Mouse (Mus musculus) right cerebral cortex, adult 18-20 months (tissue): ENCODE measurements around the gene Wsb1.

Experiments
- DNase-seq: peaks from one replicate; pipeline ENCODE4 v3.0.0; 2022; ENCODE audit warnings: mixed read lengths

Gene Wsb1

DNA sequence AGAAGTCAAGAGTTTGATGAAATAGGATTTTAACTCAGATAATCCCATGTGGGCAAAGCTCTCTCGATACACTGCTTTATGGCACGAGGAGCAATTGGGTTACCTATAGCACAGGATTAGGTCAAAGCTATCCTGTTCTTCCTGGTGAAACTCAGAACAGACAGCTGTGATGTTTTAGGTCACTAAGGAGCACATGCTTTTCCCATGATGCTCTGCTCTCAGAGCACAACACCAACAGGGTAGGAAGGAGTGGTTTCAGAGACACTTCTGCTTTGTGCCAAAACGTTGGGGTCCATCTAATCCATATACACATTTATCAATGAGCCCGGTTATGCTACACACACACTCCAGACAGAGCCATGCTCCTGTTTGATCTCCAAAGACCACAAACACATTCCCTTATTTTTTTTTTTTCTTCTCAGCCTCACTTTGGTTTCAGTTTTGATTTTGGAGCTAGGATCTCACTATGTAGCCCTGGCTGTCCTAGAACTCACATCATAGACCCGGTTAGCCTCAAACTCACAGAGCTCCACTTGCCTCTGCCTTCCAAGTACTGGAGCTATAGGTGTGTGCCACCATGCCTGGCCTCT is 44.5 kb downstream of the Wsb1 start:
- no peak for DNase-seq

DNA sequence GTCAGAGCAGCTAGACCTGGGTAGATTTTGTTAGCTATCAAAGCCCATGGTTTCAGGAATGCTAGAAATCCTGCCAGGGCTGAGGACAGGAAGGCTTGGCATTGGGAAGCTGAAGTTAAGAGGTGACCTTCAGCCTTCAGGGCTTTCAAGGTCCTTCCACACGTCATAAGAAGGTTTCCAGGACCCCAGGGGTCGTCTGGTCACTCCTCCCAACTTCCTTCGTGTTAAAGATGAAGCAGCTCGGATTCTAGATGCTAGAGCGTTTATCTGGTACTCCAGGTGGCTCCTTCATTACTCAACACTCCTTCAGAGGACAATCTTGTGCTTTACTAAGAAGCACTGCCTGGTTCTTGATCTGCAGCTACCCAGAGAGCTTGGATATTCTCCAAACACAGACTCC is 45.4 kb downstream of the Wsb1 start:
- DNase-seq = no peak

DNA sequence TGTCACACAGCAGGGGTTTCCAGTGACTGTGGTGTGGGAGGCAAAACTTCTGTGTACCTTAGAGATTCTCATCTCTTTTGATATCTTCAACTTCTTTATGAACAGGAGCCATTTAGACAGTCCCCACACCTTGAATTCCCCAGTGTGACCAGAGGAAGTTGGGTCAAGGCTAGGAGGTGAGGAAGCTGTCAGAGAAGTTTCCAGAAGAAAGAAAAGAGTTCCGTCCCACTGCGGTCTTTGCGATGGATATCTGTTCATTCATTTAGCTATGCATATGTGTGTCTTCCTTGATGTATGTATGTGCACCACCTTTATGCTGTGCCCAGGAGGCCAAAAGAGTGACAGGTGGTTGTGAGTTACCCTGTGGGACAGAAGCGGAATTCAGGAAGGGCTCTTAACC is 46.0 kb downstream of the Wsb1 start:
- no peak for DNase-seq

DNA sequence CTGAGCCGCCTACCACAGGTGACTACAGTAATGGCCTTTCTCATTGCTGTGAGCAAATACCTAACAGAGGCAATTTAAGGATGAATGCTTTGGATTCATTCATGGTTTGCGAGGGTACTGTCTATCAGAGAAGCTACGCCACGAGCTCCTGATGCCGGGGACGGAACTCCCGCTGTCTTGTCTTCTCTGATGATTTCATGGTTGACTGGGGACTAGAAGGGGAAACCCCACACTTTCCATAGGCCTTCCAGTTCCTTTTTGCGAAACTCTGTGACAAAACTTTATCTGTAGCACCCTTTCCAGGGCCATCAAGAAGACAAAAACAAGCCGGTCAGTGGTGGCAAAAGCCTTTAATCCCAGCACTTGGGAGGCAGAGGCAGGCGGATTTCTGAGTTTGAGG is 46.8 kb downstream of the Wsb1 start:
- DNase-seq = no peak

DNA sequence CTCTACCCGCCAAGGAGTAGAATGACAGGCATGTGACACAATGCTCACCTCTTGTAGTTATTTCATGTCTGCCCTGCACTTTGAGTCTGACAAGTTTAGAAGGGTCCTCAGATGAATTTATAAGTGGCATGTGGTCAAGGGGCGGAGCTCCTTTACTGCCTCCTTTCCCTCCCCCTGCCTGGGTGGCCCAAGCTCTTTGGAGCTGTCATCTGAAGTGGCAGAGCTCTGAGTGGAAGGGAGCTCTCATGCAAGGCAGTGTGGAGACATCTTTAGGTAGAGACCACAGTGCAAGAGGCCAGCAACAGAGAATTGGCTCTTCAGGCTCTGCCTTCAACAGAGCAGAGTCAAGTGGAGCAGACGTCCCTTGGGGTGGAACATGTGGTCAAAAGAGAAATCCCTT is 50.0 kb downstream of the Wsb1 start:
- DNase-seq = no peak

DNA sequence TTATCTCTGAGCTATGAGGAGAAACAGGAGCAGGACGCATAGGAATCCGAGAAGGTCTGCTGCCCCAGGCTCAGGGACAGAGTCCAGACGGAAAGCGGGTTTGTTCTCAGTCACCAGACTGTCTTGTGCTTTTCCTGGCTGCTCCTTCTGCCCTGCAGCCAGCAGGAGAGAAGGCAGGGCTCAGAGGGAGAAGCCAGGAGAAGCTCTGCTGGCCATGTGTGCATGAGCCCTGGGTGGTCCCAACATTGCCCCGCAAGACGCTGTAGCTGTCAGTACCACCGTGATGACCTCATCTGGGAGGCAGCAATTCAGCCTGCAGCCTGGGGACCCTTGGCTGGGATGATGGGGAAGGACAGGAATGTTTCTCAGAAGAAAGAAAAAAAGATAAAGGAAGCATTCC is 54.0 kb downstream of the Wsb1 start:
- no peak for DNase-seq

DNA sequence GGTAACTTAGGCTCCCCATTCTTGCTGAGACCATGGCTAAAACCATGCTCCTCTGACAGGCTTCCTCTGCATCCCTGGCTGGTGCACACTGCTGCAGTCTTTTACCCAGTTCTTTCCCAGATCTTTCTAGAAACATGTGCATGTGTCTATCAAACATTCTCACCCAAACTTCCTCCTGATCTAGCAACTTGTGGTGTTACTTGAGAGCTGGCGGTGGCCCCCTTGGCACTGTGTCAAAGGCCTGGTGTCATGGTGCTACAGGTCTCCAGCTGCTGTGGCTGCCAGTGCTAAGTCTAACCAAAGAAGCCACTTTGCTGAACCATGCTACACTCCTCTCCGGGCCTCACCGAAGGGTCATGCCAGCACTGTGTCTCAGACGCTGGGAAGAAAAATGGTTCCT is 55.9 kb downstream of the Wsb1 start:
- DNase-seq = no peak

DNA sequence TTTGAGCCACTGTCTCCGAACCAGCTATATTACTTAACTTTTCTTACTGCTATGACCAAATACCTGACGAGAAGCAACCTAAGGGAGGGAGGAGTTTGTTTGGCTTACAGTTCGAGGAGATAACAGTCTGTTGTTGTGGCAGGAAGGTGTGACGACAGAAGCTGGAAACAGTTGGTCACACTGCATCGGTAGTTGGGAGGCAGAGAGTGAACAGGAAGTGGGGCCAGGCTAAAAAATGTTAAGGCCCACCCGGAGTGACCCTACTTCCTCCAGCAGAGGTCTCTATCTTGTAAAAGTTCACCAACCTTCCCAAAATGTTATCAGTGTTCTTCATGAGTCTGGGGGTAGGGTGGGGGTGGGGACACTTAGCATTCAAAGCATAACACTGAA is 56.6 kb downstream of the Wsb1 start:
- no peak for DNase-seq

DNA sequence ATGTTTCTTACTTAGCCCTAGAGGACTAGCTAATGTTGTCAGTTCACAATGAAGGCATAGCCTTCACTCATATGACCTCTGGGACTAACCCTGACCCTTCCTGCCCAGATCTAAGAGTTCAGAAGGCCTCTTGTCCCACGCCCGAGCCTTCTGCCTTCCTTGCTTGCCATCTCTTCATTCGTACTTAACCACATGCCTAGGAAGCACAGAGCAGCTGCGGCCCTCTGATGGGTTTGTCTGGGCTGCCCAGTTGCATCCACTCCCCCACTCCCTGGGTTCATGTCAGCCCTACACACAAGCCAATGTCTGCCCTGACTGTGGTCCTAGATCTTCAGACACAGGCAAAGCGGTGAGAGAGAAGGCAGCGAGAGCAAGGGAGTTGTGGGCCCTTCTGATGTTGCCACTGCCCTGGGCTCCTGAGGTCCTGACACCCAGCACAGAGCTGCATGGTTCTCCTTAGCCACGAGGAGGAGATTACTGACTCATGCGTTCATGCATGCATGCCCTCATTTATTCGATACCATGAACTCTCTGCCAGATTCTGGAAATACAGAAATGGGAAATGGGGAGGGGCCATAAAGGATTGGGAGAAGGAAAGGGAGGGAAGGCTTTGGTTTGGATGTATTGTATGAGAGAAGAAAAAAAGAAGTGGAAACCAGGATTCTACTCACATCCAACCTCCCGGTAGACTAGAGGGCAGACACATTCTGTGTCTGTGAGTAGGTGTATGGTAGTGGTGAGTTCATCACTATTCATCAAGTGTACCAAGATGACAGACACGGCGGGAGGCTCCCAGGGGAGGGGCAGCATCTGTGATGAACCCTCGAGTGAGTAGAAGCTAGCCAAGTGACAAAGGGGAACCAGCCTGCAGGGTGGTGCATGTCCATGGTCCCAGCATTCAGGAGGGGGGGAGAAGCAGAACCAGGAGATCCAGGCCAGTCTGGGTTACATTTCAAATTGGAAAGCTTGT is 57.3 kb downstream of the Wsb1 start:
- no peak for DNase-seq

DNA sequence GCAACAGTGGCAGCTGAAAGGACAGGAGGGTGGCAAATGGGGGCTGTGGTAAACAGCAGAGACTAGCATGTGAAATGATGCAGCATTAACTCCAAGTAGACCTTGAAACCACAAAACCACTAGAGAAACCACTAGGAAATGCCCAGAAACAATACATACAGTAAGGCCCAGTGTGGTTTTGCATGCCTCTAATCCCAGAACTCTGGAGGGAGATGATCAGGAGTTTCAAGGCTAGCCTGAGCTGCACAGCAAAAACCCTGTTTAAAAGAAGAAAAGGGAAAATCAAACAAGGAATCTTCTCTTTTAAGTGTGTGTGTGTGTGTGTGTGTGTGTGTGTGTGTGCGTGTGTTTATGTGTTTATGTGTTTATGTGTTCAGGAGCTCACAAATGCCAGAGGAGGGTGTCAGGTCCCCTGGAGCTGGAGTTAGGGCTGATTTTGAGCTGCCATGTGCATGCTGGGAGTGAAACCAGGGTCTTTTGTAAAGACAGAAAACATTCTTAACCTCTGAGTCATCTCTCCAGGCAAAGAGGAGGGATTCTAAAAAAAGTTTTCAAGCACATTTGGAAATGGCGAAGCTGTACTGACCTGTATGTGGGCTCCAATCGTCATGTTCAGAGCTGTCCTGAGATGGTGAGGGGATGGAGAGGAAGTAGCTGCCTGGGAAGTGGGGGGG is 58.1 kb downstream of the Wsb1 start:
- DNase-seq = no peak

DNA sequence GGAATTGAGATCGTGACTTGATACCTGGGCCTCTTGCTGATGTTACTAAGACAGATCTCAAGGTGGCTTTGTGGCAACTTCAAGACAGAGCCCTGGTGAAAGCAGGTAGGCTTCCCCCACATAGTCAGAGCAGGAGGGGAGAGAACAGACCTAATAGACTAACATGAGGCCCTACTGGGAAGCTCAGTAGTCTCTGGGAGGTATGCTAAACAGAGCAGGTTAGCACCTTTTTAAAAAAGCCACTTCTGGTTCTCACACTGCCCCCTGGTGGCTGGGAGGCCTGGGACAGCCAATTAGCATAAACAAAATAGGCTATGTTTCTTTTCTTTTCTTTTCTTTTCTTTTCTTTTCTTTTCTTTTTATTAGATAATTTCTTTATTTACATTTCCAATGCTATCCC is 62.3 kb downstream of the Wsb1 start:
- DNase-seq = no peak

DNA sequence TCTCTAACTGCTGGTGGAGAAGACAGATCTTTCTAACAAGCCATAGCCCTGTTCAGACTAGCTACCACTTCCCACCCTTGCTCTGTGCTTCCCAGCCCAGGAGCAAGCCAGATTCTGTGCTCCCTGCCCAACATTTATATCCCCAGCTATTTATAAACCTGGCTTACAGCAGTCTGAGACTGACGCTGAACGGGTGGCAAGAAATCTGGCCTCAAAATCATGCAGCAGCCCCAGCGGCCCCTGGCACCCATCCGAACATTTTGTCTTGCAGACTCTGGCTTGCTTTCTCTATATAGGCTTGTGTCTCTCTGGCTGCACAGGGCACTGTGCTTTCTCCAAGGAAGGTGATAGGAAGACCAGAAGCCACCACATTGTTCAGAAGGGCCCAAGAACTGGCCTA is 63.3 kb downstream of the Wsb1 start:
- DNase-seq = peak; percentile 57

DNA sequence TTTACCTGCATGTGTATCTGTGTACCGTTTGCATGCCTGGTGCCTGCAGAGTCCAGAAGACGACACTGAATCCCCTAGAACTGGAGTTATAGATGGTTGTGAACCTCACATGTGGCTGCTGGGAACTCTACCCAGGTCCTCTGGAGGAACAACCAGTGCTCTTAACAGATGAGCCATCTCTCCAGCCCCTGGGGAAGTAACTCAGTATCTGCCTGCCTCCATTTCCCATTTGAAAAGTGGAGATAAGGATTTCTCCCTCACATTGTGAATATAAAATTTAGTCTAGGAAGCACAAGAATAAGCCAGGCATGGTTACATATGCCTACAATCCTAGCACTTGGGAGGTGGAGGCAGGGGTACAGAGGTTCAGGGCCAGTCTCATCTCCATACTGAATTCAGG is 64.2 kb downstream of the Wsb1 start:
- no peak for DNase-seq
